Mouse (Mus musculus) liver (tissue): ENCODE results near the gene Zfp551.

Experiments
- DNase-seq: peaks from one replicate; pipeline ENCODE4 v3.0.0-alpha.2; 2020; ENCODE audit warnings: mixed read lengths

Zfp551 gene

GRCm38 (mm10) chr7:12422245-12422849 is at the start of gene Zfp551:
Gene Zfp551, minus strand, starts transcription at chr7:12422751.
- peak; percentile 70 for DNase-seq

DNA sequence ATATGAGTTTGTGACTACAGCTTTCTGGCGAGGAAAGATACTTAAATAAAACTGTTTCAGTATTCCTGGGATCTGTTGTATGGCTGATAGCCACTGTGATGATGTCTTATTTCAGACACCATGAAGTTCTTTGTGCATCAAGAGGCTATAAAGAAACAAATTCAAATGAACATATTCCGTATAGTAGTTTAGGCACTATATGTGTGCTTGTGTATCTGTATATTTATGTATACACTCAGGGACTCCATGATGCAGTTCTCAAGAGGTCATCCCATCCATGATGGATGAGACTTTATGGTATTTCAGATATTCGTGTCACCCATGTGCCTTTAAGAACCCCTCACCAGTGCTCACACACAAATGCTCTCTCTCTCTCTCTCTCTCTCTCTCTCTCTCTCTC is 304 bp upstream of the Zfp551 start:
- no peak for DNase-seq

DNA sequence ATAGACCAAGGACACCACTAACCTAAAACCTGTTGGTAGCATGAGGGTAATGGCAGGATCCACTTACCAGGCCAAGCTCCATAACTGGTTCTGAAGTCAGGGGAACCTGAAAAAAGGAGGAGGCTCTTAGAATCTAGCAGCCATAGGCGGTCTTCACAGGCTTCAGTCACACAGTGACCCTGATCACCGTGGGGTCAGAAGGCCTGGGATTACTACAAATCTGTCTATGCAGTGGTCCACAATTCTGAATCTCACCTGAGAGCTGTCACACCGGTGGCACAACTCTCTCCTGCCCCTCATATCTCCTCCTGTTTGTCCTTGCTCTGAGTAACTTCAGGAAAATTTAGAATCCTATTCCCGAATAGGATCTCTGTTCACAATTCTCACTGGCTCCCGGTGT is 810 bp downstream of the Zfp551 start:
- no peak for DNase-seq

GRCm38 (mm10) chr7:12369173-12369572 is 53.4 kb downstream of the Zfp551 start, which contains the start of gene Vmn1r84:
Gene Vmn1r84, minus strand, starts transcription at chr7:12369273.
- no peak for DNase-seq
